Mouse (Mus musculus): ENCODE data around the gene Vkorc1l1. TPM values are rescaled to one million over a fixed set of nuclear protein-coding genes. Genes with fewer than 3 reads are reported as not detected.

Vkorc1l1 gene
- polyA plus RNA-seq, 1 experiment from 2014 or later, result 27.7 TPM

GRCm38 (mm10) chr5:130007344-130007743, 65.6 kb downstream of the Vkorc1l1 start:
- WGBS, result 88% methylated on average over 1 of the region's 1 CpGs
- no peak overlapping the region for H3K27ac ChIP-seq
- H3K4me3 ChIP-seq, result no peak overlapping the region
- H3K4me1 ChIP-seq, result peaks cover 7% of the 10 kb centered on the region
- no peaks in the 10 kb centered on the region for H3K27me3 ChIP-seq
- peaks cover 15% of the 10 kb centered on the region for H3K36me3 ChIP-seq
- ATAC-seq (ENCODE audit: insufficient number of reproducible peaks, insufficient read depth, low FRiP score, low TSS enrichment, low read depth), result no peak
- H3K9ac ChIP-seq, result no peak overlapping the region
- H3K4me2 ChIP-seq, result no peak overlapping the region
- peaks cover 10% of the 10 kb centered on the region for H3K9me3 ChIP-seq

DNA sequence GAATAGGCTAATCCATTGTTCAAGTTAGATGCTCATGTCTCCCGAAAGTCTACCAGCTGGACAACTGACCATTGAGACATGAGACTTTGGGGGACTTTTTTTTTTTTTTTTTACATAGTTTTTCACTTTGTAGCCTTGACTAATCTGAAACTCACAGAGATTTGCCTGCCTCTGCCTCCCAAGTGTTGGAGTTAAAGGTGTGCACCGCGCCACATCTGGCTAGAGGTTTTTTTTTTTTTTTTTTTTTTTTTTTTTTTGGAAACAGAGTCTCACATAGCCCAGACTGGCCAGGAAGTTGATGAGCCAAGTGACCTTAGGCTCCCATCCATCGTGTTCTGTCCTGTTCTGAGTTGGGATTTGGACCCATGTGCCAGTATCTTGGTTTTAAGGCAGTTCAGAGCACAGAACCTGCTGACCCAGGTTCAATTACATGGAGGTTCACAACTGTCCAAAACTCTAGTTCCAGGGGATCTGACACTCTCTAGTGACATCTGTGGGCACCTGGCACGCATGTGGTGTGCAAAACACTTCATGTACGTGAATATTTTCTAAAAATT, 66.3 kb downstream of the Vkorc1l1 start:
- WGBS, result 88% methylated on average over 6 of the region's 6 CpGs
- peaks cover 2% of the 10 kb centered on the region for H3K4me1 ChIP-seq
- H3K27ac ChIP-seq, result no peak overlapping the region
- H3K4me2 ChIP-seq, result no peak overlapping the region
- H3K9ac ChIP-seq, result no peak overlapping the region
- ATAC-seq (ENCODE audit: insufficient number of reproducible peaks, insufficient read depth, low FRiP score, low TSS enrichment, low read depth), result no peak
- no peak overlapping the region for H3K4me3 ChIP-seq
- H3K9me3 ChIP-seq, result peaks cover 10% of the 10 kb centered on the region
- H3K27me3 ChIP-seq, result no peaks in the 10 kb centered on the region
- H3K36me3 ChIP-seq, result peaks cover 22% of the 10 kb centered on the region

- 95% methylated on average over 4 of the region's 4 CpGs for WGBS
- no peak for ATAC-seq (ENCODE audit: insufficient number of reproducible peaks, insufficient read depth, low FRiP score, low TSS enrichment, low read depth)
- Histone ChIP-seq H3K27ac (no peak overlapping the region), H3K27me3 (no peaks in the 10 kb centered on the region), H3K9me3 (peaks cover 10% of the 10 kb centered on the region), H3K4me2 (no peak overlapping the region), H3K9ac (no peak overlapping the region), H3K36me3 (peaks cover 26% of the 10 kb centered on the region), H3K4me1 (no peaks in the 10 kb centered on the region), H3K4me3 (no peak overlapping the region)
Observed at GRCm38 (mm10) chr5:130009784-130010183, 68.0 kb downstream of the Vkorc1l1 start.

DNA sequence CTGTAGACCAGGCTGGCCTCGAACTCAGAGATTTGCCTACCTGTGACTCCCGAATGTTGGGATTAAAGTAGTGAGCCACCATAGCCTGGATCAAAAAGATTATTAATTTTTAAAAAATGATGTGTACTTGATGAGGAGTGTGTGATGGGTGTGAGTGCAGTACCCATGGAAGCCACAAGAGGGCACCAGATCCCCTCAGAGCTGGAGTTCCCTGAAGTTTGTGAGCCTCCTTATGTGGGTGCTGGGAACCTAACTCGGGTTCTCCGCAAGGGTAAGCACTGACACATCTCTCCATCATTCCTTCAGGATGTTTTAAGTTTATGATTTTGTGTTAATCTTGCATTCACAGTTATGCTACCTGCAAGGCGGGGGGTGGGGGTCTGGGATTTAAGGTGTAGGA, 69.2 kb downstream of the Vkorc1l1 start:
- H3K9ac ChIP-seq, result no peak overlapping the region
- no peak for ATAC-seq (ENCODE audit: insufficient number of reproducible peaks, insufficient read depth, low FRiP score, low TSS enrichment, low read depth)
- 94% methylated on average over 5 of the region's 5 CpGs for WGBS

DNA sequence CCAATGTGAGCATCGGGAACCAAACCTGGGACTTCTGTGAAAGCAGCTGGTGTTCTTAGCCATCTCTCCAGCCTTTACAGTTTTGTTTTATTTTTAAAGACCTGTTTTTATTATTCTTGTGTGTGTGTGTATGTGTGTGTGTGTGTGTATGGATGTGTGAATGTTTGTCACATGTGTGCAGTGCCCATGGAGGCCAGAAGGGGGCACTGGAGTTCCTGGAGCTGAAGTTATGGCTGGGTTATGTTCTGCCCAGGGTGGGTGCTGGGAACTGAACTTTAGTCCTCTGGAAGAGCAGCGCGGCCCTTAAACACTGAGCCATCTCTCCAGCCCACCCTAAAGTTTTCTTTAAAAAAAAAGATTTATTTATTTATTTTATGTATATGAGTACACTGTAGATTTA, 73.3 kb downstream of the Vkorc1l1 start:
- Histone ChIP-seq H3K9me3 (peaks cover 10% of the 10 kb centered on the region), H3K36me3 (peaks cover 45% of the 10 kb centered on the region), H3K4me2 (no peak overlapping the region), H3K27ac (no peak overlapping the region), H3K27me3 (no peaks in the 10 kb centered on the region), H3K4me1 (no peaks in the 10 kb centered on the region), H3K9ac (no peak overlapping the region), H3K4me3 (no peak overlapping the region)
- no peak for ATAC-seq (ENCODE audit: insufficient number of reproducible peaks, insufficient read depth, low FRiP score, low TSS enrichment, low read depth)
- WGBS, result 98% methylated on average over 3 of the region's 3 CpGs

More for the DNA sequence above, 69.2 kb downstream of the Vkorc1l1 start:
- no peaks in the 10 kb centered on the region for H3K27me3 ChIP-seq
- H3K36me3 ChIP-seq, result peaks cover 37% of the 10 kb centered on the region
- peaks cover 10% of the 10 kb centered on the region for H3K9me3 ChIP-seq
- no peak overlapping the region for H3K4me2 ChIP-seq
- H3K4me1 ChIP-seq, result no peaks in the 10 kb centered on the region
- H3K27ac ChIP-seq, result no peak overlapping the region
- no peak overlapping the region for H3K4me3 ChIP-seq

DNA sequence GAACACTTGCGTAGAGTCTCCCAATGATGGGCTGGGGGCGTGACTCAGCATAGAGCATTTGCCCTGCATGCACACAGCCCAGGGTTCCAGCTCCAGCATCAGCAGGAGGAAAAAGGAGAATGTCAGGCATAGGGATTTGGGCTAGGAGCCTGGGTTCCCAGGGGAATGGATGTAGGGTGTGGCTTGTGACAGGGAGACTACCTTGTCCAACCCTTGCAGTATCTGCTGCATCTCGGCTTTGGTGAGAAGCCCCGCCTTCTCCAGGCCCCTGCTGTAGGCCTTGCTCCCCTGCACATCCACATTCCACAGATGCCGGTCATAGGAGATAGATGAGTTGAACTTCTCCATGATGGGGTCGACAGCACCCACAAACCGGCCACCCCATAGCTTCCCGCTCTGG, 77.7 kb downstream of the Vkorc1l1 start:
- WGBS, result 70% methylated on average over 8 of the region's 8 CpGs

GRCm38 (mm10) chr5:130021361-130021966, 79.7 kb downstream of the Vkorc1l1 start:
- H3K9ac ChIP-seq, result peak overlapping the region; percentile 11; the same call in 1 of the 2 replicates
- no peaks in the 10 kb centered on the region for H3K9me3 ChIP-seq
- 43% methylated on average over 5 of the region's 5 CpGs for WGBS
- no peaks in the 10 kb centered on the region for H3K27me3 ChIP-seq
- H3K4me3 ChIP-seq, result no peak overlapping the region
- H3K27ac ChIP-seq, result no peak overlapping the region
- H3K4me2 ChIP-seq, result no peak overlapping the region
- peaks cover 6% of the 10 kb centered on the region; the same call in 1 of the 2 replicates for H3K36me3 ChIP-seq
- ATAC-seq (ENCODE audit: insufficient number of reproducible peaks, insufficient read depth, low FRiP score, low TSS enrichment, low read depth), result no peak
- peaks cover 19% of the 10 kb centered on the region for H3K4me1 ChIP-seq

More for the DNA sequence above, 77.7 kb downstream of the Vkorc1l1 start:
- Histone ChIP-seq H3K9ac (no peak overlapping the region), H3K4me1 (peaks cover 19% of the 10 kb centered on the region), H3K36me3 (peaks cover 22% of the 10 kb centered on the region), H3K27ac (no peak overlapping the region), H3K9me3 (no peaks in the 10 kb centered on the region), H3K4me2 (no peak overlapping the region), H3K4me3 (no peak overlapping the region), H3K27me3 (no peaks in the 10 kb centered on the region)
- ATAC-seq (ENCODE audit: insufficient number of reproducible peaks, insufficient read depth, low FRiP score, low TSS enrichment, low read depth), result no peak

DNA sequence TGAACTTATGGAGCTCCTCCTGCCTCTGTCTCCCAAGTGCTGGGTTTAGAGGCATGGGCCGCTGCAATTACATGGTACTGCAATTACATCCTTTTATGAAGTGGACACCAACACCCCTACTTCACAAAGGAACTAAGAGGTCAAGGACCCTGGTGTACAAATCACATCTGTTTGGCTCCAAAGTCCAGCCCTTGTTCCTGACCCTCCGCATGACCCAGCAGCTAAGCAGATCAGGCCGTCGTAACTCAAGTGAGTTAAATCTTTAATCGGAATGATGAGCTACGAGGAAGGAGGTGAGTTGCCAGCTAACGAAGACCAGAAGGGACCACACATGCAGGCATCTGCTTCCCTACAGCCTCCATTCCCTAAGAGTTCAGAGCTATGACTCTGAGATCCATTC, 80.6 kb downstream of the Vkorc1l1 start:
- Histone ChIP-seq H3K4me3 (no peak overlapping the region), H3K4me1 (peaks cover 19% of the 10 kb centered on the region), H3K27me3 (no peaks in the 10 kb centered on the region), H3K9me3 (no peaks in the 10 kb centered on the region), H3K36me3 (peaks cover 6% of the 10 kb centered on the region; the same call in 1 of the 2 replicates), H3K27ac (no peak overlapping the region), H3K4me2 (no peak overlapping the region), H3K9ac (no peak overlapping the region)
- WGBS, result 48% methylated on average over 7 of the region's 7 CpGs
- ATAC-seq (ENCODE audit: insufficient number of reproducible peaks, insufficient read depth, low FRiP score, low TSS enrichment, low read depth), result no peak

DNA sequence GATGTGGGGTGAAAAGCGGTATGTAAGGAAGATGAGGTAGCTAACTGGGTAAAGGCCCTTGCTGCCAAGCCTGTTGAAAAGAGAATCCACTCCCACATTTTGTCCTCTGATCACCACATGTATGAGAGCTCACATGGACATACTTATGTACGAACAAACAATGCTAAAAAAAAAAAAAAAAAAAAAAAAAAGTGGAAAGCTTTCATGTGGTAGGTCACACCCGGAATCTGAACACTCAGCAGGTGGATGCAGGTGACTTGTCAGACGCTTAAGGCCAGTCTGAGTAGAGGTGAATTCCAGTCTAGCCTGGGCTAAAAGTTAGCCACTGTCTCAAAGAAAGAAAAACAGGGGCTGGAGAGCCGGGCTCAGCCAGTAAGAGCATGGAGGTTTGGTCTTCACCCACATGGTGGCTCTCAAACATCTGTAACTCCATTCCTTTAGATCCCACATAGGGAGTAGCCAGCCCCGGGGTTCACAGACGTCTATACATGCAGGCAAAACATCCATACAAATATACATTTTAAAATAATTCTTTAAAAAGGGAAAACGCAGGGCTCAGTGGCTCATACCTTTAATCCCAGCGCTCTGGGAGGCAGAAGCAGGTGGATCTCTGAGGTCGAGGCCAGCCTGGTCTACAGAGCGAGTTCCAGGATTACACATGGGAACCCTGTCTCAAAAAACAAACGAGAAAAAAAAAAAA, 81.4 kb downstream of the Vkorc1l1 start:
- 40% methylated on average over 12 of the region's 12 CpGs for WGBS

GRCm38 (mm10) chr5:130023767-130024539, 82.2 kb downstream of the Vkorc1l1 start:
- Histone ChIP-seq H3K9me3 (no peaks in the 10 kb centered on the region), H3K9ac (peak overlapping the region; percentile 72), H3K4me2 (peak overlapping the region; percentile 91), H3K4me1 (peaks cover 19% of the 10 kb centered on the region), H3K27me3 (no peaks in the 10 kb centered on the region), H3K36me3 (no peaks in the 10 kb centered on the region), H3K4me3 (peak overlapping the region; percentile 63), H3K27ac (peak overlapping the region; percentile 76)
- ATAC-seq (ENCODE audit: insufficient number of reproducible peaks, insufficient read depth, low FRiP score, low TSS enrichment, low read depth), result peak; percentile 78
- WGBS, result under 1% methylated on average over 32 of the region's 32 CpGs

More for the DNA sequence above, 81.4 kb downstream of the Vkorc1l1 start:
- Histone ChIP-seq H3K4me3 (peak overlapping the region; percentile 63), H3K4me2 (peak overlapping the region; percentile 91), H3K9ac (no peak overlapping the region), H3K4me1 (peaks cover 19% of the 10 kb centered on the region), H3K27ac (no peak overlapping the region), H3K27me3 (no peaks in the 10 kb centered on the region), H3K36me3 (peaks cover 3% of the 10 kb centered on the region; the same call in 1 of the 2 replicates), H3K9me3 (no peaks in the 10 kb centered on the region)
- no peak for ATAC-seq (ENCODE audit: insufficient number of reproducible peaks, insufficient read depth, low FRiP score, low TSS enrichment, low read depth)

DNA sequence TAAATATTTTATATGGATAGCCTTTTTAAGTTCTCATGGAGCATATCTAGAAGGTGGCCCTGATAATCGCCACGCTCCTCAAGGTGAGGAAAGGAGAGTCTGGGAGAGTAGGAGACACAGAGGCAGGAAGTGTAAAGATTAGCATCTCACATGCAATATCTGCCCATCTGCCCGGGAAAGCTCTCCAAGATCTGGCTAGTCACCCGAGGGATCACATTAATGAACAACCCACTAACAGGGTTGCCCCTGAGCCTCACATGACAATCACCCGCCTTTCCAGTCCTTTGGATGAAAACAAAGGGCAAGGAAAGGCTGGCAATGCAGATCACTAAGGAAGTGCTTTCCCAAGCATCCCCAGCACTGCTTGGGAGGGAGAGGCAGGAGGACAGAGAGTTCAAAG, 85.4 kb downstream of the Vkorc1l1 start:
- Histone ChIP-seq H3K9ac (no peak overlapping the region), H3K4me2 (no peak overlapping the region), H3K27me3 (no peaks in the 10 kb centered on the region), H3K27ac (no peak overlapping the region), H3K36me3 (no peaks in the 10 kb centered on the region), H3K4me1 (peaks cover 24% of the 10 kb centered on the region; the same call in 1 of the 2 replicates), H3K4me3 (no peak overlapping the region), H3K9me3 (no peaks in the 10 kb centered on the region)
- 79% methylated on average over 5 of the region's 5 CpGs for WGBS
- no peak for ATAC-seq (ENCODE audit: insufficient number of reproducible peaks, insufficient read depth, low FRiP score, low TSS enrichment, low read depth)

Measured in embryonic facial prominence, embryonic 13.5 days (tissue).